Mouse (Mus musculus) spleen, adult 12 weeks (tissue): ENCODE measurements around the gene Scarf1.
A peak's percentile ranks its signal among the peaks of the same experiment; 100 is the strongest.

ENCODE experiments used
- DNase-seq: peaks from one replicate; pipeline ENCODE4 v3.0.0; 2022; ENCODE audit warnings: low spot score

Scarf1 gene

DNA sequence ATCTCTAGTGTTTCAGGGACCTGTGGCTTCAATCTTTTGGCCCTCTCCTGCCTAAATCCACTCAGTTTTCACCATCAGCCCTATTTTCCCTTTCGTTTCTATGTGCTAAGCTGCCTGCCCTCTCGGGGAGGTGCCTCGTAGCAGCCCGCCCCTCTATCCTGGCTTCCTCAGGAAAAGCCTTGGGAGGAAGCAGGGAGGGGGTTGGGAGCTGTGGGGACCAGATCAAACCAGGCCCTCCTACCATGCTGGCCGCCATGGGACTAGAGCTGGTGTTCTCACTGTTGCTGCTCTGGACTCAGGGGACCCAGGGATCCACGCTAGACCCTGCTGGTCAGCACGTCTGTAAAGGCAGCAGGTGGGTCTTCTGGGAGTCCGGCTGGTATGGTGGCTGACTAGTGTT is at the start of gene Scarf1:
Gene Scarf1, plus strand, starts transcription at position 205 of the 400 bp plus-strand sequence.
- no peak for DNase-seq

DNA sequence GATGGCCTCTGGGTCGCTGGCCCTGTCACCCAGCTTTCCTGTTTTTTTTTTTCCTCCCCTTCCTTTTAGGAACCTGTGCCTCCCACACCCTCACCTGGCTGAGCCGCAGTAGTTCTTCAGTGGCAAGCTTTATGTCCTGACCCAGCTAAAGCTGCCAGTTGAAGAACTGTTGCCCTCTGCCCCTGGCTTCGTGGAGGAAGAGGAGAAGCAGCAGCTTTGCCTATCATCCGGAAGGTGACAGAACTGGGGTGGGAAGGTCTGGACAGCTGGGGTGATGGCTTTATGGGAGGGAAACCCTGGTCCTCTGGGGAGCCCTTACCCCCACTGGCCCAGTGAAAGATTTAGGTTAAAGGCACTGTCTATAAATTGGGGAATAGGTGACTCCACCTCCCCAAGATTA is 49.7 kb upstream of the Scarf1 start:
- no peak for DNase-seq

DNA sequence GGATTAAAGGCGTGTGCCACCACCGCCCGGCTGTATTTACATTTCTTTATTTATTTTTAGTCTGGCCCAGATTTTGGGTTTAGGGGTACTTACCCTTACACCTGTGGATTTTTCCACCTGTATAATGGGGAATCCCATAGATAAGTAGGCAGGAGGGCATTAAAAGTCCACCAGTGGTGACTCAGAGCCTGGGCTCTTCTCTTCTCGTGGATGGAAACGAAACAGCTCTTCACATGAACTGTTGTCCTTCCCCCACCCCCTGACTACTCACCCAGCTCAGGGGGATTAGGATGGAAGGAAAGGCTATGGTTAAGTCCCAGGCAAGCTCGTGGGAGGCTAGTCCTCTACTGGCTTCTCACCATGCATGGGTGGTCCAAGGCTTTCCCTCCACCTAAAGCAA is 48.9 kb upstream of the Scarf1 start:
- DNase-seq = no peak

DNA sequence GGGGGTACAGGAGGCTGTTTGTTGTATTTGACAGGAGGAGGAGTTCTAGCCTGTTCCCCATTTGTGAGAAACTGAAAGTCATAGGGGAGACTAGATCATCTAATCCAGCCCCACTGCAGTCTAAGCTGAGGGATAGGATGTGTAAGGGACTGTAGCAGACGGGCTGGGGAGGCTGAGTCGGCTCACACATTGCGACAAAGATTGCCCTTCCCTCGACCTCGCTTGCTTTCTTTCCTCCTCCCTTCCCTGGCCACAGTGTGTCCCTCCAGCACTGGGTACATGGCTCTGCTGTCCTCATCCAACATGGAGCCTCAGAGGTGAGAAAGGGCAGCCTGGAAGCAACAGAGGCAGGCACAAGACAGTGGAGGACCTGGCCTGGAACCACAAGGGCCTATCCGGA is 48.3 kb upstream of the Scarf1 start:
- no peak for DNase-seq

DNA sequence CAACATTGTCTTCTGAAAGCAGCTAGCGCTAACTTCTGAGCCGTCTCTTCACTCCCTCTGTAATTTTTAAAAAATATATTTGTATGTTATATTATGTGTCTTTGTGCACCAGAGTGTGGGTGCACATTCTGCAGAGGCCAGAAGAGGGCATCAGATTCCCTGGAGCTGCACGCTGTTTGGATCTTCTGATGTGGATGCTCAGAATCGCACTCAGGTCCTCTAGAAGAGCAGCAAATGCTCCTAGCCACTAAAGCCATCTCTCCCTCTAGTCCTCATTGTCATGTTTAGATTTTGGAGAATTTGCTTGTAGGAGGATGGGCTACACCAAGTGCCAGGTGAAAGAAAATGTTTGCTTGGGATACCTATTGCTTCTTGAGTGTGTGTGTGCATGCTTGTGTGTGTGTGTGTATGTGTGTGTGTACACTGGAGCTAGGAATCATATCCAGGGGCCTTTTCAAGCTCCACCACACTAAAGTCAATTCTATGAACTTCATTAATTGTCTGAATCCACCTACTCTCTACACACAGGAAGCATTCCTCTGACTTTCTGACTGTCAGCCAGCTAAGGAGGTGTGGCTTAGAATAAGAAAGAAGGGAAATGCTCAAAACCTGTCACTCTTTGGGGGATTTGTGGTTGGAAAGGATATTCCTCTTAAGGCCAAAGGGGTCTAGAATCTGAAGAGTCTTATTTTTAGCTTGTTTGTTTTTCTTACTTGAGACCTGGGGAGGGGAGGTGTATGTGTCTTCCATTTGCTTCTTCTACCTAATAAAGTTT is 46.4 kb upstream of the Scarf1 start:
- DNase-seq = no peak

DNA sequence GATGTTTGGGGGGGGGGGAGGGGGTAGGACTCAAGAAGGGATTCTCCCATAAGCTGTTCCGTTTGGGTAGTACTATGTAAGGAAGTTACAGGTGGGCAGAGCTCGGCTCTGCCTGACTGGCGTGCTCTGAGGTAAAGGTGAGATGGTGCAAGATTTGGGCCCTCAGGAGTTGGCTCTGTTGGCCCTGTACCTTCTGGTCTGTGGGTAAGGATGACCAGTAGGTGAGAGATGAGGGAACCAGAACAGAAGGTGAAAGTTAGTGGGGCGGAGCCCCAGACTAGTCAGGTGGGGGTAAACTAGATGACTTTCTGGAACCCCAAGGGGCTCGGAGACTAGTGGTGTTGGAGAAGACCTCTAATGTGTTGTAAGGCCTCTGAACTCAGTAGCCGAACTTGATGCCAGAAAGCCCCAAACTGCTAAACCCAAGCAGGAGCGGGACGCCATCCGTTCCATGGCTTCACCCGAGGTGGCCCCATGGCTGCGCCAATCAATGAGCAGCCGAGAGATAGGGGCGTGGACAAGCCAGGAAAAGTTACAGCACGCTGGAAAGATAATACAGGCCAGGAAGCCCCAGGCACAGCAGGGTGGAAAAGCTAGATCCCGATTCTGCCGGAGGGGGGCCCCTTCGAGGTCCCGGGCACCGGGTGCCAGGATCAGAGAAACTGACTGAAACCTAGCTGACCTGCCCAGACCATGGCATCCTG is 45.7 kb upstream of the Scarf1 start:
- DNase-seq = no peak

DNA sequence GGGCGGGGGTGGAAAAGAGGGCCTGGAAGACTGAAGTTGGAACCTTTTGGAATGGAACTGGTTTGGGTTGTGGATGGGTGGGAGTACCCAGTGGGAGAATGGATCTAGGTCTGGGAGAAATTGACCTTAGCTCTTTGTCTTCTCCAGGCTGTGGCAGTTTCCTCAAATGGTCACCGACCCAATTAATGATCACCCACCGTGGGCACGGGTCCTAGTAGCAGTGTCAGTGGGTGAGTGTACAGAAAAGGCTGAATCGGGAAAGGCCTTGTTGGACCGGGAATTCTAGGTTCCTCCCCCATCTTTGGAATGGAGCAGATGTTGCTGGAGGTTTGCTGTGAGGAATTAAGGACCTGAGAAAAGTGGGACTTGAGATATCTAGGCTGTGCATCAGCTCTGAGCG is 44.9 kb upstream of the Scarf1 start:
- DNase-seq = no peak

DNA sequence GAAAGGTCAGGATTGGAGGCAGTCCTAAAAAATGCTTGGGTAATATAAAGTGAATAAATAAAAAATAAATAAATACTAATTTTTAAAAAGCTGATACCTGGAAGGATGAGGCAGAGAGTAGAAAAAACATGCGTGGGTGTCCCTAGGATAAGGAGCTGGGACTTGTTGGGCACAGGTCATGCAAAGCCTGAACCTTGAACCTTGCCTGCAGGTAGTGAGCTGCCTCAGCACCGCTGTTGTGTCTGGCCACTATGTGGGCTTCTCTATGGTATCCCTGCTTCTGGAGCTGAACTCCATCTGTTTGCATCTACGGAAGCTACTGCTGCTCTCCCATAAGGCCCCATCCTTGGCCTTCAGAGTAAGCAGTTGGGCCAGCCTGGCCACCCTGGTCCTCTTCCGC is 44.1 kb upstream of the Scarf1 start:
- DNase-seq = no peak

DNA sequence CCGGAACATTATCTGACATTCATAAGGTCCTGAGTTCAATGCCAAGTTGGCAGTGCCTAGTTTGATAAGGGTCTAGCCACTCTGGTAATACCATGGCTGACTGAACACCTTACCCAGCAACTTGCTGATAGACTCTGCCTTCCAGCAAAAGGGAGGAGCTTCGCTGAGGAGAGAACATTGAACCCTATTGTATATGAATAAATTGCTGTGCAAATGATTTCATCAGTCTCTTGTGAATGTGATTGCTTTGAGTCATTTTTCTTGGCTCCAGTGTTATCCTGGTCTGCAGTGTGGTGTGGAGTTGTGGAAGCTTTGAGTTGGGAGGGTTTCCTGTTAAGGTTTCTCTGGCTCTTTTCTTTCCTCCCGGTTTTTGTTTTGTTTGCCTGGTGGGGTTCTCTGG is 42.7 kb upstream of the Scarf1 start:
- no peak for DNase-seq

DNA sequence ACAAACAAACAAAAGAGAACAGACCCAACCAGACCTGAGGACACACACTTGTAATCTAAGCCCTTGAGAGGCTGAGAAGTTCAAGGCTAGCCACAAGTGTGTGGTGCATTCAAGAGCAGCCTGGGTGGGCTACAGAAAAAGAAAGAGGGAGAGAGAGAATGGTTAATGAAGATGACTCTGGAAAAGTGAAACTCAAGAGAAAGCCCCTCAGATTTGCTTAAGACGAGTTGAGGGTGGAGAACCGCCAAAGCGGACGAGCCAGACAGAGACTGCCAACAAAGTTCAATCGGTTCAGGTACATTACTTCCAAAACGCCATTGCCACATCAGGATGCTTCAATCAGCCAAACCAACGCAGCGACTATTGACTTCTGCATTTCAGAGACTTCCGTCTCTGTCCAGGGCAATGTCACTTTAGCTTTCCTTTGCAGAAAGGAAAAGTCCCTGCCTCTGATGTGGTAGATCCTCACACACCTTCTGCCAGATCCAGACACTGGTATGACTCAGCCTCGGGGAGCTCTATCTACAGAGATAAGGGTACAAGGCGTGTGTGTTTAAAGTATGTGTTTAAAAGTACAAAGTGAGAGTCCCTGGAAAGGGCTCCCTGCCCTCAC is 40.8 kb upstream of the Scarf1 start:
- no peak for DNase-seq

DNA sequence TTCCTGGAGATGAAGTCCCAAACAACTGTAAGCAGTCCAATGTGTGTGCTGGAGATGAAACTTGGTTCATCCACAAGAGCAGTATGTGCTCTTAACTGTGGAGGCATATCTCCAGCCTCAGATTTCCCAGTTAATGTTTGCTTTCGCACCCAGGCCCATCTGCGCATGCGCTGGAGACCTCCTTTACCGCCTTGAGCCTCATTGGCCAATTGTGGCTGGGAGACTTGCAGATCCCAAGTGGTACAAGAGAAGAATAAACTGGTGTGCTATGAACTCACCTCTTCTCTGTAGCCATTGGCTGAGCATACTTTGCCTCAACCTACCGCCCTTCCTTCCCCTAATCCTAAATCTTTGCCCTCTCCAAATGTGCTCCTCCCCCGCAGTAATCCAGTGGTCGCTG is 40.0 kb upstream of the Scarf1 start:
- DNase-seq = no peak

DNA sequence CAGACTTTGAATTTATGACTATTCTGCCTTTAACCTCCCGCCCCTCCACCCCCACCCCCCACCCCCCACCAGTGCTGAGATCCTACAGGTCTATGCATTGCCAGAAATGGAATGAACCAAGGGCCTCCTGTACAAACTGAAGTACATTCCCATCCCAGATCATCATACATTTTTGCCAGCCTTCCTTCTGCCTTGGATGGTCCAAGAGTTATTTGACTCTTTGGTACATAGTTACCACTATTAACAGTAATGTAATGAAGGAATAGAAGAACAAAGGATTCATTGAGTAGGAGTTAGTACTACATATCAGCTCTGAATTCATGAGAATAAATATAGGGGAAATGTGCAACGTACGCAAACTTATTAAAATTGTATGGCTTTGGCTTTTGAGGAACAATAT is 27.1 kb upstream of the Scarf1 start:
- DNase-seq = no peak

DNA sequence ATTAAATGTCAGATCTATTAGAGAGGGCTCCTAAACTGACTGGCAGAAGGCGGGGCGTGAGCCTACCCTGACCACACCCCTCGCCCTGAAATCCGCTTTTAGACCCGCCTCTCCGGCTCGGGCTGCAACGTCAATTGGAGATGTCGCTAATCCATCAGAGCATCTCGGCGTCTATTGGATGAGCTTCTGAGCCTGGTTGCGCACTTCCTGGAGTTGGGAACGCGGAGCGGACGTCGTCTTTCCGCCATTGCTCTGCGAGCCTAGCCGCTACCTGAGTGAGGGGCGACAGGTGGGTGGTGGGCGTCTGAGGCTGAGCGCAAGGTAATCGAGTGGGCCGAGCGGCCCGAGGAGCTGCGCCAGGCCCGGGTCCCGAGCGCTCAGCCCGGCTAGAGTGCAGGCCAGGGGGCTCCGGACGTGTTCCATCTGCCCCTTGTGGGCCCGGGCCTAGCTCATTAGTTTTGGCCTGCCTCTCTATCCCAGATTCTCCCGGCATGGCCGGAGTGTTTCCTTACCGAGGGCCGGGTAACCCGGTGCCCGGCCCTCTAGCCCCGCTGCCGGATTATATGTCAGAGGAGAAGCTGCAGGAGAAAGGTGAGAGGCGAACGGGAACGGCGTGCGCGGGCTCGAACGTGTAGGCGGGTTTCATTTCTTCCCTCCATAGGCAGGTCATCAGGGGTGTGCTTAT is 26.6 kb upstream of the Scarf1 start, which contains the start of gene Prpf8:
Gene Prpf8, plus strand, starts transcription at position 216 of the 685 bp plus-strand sequence.
- DNase-seq = peak; percentile 95

DNA sequence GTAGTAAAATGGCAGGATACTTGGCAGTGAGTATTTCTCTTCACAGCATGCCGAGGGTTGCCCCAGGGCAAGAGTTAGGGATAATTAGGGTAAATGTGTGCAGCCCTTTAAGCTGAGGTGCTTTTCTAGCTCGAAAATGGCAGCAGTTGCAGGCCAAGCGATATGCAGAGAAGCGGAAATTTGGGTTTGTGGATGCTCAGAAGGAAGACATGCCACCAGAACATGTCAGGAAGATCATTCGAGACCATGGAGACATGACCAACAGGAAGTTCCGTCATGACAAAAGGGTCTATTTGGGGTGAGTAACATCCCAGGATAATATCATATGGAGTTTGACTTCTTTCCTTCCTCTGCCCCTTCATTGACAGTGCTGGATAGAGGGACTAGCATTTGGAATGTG is 25.8 kb upstream of the Scarf1 start:
- no peak for DNase-seq

DNA sequence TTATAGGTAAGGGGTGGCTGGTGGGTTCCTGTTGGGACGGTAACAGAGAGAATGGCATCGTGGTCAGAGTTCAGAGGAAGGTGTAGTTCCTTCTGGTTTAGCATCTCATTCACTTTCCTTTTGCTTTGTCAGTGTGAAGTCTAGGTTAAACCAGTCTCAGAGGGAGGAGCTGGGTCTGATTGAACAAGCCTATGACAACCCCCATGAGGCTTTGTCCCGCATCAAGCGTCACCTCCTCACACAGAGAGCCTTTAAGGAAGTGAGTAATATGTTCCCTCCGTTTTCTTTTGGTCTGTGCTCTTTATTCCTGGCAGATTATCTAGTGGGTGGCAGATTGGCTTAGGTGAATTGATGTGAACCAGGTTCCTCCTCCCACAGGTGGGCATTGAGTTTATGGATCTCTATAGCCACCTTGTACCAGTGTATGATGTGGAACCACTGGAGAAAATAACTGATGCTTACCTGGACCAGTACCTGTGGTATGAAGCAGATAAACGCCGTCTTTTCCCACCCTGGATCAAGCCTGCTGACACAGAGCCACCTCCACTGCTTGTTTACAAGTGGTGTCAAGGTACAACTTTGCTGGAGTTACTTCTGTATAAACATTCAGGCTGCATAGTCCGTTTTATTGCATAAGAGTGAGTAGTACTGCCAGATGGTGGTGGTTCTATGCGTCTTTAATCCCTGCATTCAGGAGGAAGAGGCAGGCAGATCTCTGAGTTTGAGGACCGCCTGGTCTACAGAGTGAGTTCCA is 18.9 kb upstream of the Scarf1 start:
- no peak for DNase-seq

DNA sequence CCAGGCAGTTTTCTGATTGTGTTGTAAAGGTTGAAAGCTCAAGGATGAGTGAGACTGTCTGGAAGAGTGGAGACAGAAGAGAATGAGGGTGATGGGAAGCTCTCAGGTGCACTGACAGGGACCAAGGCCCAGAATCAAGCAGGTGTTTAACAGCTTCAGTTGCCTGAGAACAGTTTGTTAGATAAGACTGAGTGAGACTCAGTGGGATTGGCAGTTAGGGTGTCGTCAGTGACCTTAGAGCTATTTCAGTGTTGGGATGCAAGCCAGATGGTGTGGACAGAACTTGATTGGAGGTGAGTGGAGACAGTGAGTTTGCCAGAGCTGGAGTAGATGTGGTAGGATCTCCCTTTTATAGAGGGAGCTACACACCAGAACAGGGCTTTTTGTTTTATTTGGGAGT is 15.2 kb upstream of the Scarf1 start:
- no peak for DNase-seq

DNA sequence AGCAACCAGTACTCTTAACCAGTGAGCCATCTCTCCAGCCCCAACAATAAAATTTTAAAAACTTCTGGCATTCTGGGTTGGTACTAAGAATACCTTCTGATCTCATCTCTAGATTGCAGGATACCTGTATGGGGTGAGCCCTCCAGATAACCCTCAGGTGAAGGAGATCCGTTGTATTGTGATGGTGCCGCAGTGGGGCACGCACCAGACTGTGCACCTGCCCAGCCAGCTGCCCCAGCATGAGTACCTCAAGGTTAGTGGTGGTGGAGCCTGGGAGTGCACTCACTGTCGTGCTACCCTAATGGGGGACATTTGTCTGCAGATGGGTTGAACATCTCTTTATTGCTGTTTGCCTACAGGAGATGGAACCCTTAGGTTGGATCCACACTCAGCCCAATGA is 5.2 kb upstream of the Scarf1 start:
- no peak for DNase-seq

DNA sequence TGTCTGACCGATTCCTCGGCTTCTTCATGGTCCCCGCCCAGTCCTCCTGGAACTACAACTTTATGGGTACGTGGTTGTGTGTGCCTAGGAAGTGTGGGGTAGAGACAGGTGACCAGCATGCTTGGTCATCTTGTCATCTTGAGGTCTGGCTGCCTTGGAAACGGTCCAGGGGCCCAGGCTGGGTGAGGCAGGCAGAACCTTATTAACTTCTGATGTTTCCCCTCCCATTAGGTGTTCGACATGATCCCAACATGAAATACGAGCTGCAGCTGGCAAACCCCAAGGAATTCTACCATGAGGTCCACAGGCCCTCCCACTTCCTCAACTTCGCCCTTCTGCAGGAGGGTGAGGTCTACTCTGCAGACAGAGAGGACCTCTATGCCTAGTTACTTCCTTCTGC is 4.4 kb upstream of the Scarf1 start:
- DNase-seq = no peak

DNA sequence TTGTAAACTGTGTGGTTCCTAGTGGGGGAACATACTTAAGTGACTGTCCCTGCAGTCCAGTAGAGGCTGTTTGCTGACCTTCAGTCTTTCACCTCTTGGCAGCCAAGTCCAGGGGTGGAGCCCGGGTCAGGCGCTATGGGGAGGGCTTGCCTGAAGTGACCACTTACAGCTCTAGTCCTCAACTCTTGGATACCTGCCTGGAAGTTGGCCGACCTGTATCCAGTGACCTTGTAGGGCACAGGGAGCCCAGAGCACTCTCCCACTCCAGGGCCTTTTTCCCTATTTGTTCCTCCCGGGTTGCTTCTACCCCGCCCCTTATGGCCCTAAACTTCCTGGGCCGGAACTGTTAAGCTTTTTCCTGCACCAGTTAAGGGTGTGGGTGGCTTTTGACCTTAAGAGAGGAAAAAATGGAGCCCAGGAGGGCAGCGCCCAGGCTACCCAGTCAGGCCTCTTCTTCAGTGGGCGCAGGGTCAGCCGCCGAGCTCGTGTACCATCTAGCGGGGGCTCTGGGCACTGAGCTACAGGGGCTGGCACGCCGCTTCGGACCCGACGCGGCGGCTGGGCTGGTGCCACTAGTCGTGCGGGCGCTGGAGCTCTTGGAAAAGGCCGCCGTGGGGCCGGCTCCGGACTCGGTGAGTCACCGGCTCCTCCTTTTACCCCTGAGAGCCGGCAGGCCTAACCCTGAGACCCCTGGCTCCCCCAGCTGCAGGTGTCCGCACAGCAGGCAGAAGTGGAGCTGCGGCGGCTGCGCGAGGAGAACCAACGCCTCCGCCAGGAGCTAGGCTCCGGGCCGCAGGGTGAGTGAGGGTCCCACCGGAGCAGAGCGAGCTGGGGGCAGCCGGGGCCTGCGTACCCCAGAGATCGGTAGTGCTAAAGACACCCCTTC is 3.4 kb upstream of the Scarf1 start, which contains the start of gene Rilp:
Gene Rilp, plus strand, starts transcription at position 354 of the 886 bp plus-strand sequence.
- DNase-seq = no peak

DNA sequence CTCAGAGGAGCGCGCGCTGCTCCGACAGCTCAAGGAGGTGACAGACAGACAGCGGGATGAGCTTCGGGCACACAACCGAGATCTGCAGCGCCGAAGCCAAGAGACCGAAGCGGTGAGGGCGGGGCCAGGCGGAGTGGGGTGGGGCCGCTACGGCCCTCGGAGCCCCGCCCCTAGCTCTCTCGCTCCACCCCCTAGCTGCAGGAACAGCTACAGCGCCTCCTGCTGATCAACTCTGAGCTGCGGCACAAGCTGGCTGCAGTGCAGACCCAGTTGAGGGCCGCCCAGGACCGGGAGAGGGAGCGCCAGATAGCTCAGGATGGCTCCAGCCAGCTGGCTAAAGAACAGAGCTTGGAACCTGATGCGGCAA is 2.7 kb upstream of the Scarf1 start:
- peak; percentile 84 for DNase-seq

DNA sequence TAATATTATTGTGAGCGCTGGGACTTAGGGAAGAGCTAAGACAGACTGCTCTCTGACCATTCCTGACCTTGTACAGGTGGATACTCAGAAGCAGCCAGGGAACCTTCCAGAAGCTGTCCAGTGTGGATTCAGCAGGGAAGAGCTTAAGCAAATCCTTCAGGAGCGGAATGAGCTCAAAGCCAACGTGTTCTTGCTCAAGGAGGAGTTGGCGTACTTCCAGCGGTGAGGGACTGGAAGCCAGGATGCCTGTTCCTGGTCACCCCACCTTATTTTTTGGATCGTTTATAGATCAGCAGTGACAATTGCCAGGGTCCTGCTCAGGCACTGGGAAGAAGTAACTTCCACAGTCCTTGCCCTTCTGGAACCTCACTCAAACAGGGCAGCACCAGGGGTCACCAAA is 2.1 kb upstream of the Scarf1 start:
- DNase-seq = no peak
